Mouse (Mus musculus) C3H10T1/2 (cell line): ENCODE data around the gene Rims1. TPM values are rescaled to one million over a fixed set of nuclear protein-coding genes. Genes with fewer than 3 reads are reported as not detected.

Source experiments
- polyA plus RNA-seq, 2 experiments: library from polyadenylated mRNA; unstranded; fragments of >200 nt; fragmentation: generic; extraction: Trizol; gene quantifications; one replicate each; pipeline ENCODE4 v1.2.1; 2012; ENCODE audit warnings: missing spikeins in 2 of 2

Rims1 gene
- polyA plus RNA-seq = not detected

GRCm38 (mm10) chr1:22805726-22806625, at the start of gene Rims1:
TSS of gene Rims1 (minus strand) at chr1:22805994.

